Mouse (Mus musculus) adrenal gland, adult 18-20 months (tissue): ENCODE measurements at regions not wholly inside any gene's neighbourhood (a gene's known extent, or its start where the extent isn't known, plus 50 kb on each side); places are given as distances from the start of the nearest gene placed in this dataset.

Experiments
- DNase-seq, 2 experiments: peaks; one replicate each; pipeline ENCODE4 v3.0.0; 2021 to 2022; ENCODE audit warnings: low spot score in 2 of 2

GRCm38 (mm10) chr14:99709764-99710163 lies 411.3 kb downstream of the Klf5 start:
- no peak for DNase-seq

GRCm38 (mm10) chr14:99710656-99711177 lies 412.2 kb downstream of the Klf5 start:
- no peak for DNase-seq

DNA sequence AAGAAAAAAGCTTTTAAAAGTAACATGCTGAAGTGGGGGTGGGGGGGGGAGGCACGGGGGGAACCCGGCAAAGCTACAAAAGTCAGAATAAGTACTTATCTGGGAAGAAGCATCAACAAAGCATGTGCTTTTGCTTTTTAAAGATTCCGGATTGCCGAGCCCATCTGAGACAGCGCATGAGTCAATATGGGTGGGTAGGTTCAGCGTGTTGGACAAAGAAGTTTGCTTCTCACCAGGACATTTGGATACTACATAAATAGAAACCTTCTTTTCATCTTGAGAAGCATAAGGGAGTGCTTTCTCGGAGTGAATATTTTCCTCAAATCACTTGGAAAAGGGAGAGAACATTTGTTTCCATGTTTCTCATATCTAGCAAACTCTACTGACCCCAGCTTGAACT lies 414.1 kb downstream of the Klf5 start:
- no peak for DNase-seq

- DNase-seq: no peak
These were observed 414.8 kb downstream of the Klf5 start for GRCm38 (mm10) chr14:99713069-99713830.

GRCm38 (mm10) chr14:99733474-99734199 lies 435.1 kb downstream of the Klf5 start:
- DNase-seq: no peak

GRCm38 (mm10) chr14:99734200-99734567 lies 435.7 kb downstream of the Klf5 start:
- DNase-seq: no peak

GRCm38 (mm10) chr14:99743625-99744297 lies 445.3 kb downstream of the Klf5 start:
- DNase-seq: no peak

DNA sequence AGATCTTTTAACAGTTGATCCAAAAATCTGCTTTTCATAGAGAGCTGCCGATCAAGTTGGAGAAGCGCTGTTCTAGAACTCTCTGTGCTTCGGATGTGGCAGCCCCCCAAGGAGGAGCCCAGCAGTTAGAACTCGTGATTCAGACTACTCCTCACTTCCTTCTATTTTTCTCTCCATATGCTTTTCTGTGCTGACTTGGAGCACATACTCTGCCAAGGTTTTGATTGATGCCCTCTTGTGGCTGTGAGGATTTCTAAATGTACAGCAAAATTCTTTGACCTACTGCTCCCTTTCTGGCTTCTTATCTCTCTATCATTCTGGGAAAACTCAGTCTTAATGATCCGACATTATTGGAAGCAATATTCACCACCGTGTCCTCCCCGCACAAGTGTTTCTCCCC lies 446.7 kb downstream of the Klf5 start:
- DNase-seq: no peak

GRCm38 (mm10) chr14:99748166-99748565 lies 449.7 kb downstream of the Klf5 start:
- DNase-seq: no peak

DNA sequence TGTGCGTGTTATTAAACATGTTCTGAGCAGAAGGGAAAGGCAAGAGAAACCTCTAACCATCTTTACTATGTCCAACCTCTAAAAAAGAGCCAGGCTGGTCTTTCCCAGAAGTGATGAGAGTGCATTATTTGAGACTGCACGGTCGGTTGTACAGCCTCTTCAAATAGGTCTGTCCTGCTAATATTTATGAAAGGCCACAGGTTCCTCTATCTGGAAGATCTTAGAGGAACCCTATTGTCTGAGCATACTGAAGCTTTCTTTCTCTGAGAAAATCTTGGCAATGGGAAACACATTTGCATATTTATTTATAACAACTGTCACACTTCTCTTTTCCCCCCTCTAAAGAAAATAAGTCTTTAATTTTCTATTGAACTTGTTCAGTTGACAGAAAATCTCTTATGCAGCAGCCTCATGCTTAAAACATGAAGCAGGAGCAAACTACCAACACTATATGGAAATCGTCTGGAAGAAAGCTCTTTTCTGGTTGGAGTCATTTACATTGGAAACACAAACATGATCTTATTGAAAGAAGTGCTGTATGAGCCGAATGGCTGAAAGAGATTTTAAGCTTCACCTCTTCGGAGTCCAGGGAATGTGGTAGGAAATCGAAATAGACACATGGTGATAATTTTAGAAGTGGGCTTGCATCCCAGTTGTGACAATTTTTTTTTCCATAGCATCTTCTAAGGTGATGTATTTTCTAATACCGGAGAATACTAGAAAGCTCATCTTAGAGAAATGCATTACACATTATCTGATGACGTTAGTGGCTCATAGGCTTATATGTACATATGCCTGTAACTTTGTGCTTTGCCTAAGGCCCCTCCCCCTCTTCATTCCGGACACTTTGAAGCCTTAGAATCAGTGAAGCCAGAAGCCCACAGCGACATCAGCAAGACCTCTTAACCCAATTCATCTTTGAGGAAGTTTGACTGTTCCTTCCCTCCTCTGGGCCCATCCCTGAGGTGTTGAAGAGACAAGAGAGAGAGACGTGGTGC lies 451.1 kb downstream of the Klf5 start:
- no peak for DNase-seq

DNA sequence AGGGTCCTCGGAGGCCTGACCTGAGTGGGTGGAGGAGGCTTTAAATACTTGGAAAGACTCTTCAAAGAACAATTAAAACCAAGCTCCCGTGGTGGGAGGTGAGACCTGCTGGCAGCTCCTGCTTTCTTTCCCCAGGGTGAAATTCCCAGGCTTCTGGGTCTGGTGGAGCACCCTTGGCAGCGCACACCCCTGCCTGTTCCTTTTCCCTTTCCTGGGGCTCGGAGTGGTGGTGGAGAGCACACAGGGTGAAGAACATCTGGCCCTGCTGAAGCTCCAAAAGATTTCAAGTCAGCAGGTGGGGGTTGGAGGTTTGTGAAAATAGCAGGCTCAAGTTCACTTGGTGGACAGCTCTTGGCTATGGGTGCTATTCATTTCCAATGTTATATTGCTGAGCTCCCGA lies 459.6 kb downstream of the Klf5 start:
- DNase-seq: no peak

GRCm38 (mm10) chr14:99763336-99763735 lies 464.8 kb downstream of the Klf5 start:
- DNase-seq: no peak

DNA sequence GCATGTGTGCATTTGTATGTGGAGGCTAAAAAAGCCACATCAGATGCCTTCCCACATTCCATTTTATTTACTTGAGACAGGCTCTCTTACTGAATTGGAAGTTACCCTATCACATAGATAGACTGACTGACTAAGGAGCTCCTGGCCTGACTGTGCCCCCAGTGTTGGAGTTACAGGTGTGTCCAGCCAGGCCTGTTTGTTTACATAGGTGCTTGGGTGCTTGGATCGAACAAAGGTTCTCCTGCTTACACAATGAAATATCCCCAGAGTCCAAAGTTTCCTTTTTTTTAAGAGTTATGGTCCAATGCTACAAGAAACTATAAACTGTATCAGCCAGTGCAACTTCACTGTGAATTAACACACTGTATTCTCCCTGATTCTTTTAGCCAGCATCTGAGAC lies 472.5 kb downstream of the Klf5 start:
- DNase-seq: no peak

DNA sequence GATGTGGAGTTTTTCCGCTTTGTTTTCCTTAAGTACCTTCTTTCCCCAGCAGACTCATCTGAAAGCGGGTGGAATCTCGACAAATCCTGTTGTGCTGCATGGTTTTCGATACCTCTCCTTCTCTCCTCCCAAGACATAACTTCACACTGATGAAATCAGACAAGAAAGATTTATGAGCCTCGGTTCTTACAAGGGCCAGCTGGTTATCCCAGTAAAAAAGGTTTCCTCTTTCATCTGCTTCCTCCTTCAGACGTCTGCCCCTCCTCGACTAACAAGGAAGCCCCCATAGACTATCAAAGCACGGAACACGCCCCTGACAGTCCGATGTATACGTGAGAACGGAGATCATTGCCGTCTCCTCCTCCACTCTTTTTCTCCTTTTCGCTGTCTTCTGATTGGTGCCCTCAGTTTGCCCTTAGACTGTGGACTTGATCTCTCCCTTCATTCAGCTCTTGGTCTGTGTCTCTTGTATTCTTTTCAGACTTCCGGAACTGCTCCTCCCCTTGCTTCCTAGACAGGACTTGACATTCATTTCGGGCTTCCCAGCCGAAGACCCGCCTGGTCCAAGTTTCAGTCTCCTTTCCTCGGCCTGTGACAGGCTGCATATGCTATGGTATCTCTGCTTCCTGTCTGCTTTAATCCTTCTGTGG lies 474.4 kb downstream of the Klf5 start:
- no peak for DNase-seq

GRCm38 (mm10) chr14:99778477-99778876 lies 480.0 kb downstream of the Klf5 start:
- no peak for DNase-seq

- DNase-seq: no peak
These were observed 480.5 kb downstream of the Klf5 start for GRCm38 (mm10) chr14:99778957-99779356.

DNA sequence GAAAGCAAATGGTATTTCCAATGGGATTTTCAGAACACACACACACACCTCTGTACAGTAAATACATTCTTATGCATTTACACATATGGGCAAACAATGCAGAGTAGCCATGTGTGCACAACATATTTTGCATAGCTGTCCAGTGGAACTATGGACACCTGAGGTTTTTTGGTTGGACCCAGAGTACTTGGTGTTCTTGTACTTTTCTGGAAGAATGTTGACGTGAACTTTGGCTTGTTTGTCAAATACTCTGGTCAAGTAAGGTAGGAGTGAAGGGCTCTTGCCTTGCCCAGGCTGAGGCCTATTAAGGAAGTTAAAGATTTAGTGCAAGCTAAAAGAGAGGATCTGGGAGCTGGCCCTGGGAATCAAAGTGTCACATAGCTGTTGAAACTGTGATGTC lies 485.2 kb downstream of the Klf5 start:
- DNase-seq: no peak

GRCm38 (mm10) chr14:99785106-99785505 lies 486.6 kb downstream of the Klf5 start:
- no peak for DNase-seq

DNA sequence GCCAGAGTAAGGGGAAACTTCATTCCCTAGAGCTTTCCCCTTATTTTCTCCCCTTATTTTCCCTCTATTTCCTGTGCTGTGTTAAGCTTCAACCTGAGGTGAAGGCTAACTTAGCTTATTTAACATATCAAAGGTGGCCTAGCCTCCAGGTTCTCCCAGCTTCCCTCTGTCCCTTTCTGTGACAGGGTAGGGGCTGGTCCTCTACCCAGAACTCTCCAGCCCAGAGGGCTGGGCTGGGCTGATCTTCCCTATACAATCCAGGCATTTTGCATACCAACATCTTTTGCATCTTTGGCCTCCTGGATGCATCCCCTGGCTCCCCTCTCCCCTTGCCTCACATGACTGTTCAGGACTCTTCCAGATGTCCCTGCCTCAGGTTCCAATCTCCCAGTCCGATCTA lies 487.9 kb downstream of the Klf5 start:
- DNase-seq: no peak

DNA sequence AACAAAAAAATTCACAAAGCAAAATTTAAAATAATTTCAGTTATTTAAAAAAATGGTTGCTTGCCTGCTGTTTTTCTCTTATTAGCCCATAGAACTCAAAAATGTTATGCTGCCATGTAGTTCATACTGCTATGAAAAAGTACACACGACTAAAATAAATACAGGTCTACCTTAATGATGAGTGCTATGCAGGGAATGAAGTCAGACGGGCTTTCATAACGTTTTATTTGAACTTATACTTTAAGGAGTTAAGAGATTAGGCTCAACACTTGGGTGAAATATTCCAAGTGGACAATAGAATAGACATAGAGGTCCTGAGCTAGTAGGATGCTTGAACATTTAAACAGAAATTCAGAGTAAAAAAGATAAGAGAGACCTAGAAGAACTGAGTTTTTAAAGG lies 489.7 kb downstream of the Klf5 start:
- DNase-seq: no peak
